Mouse (Mus musculus) layer of hippocampus, postnatal 25 days (tissue): ENCODE results near the gene Tnnt3. TPM values are rescaled to one million over a fixed set of nuclear protein-coding genes. Genes with fewer than 3 reads are reported as not detected.

Source experiments
- DNase-seq, 2 experiments: peaks; one replicate each; pipeline ENCODE4 v3.0.0; 2022; ENCODE audit warnings: mixed read lengths in 2 of 2, low spot score in 1 of 2; ENCODE audit errors: extremely low spot score in 1 of 2
- total RNA-seq, 2 experiments: library from RNA; stranded (reverse); gene quantifications; 2 replicates each; pipeline ENCODE4 v1.2.3; 2021

Tnnt3 gene
- total RNA-seq, 2 experiments from 2014 or later: not detected

DNA sequence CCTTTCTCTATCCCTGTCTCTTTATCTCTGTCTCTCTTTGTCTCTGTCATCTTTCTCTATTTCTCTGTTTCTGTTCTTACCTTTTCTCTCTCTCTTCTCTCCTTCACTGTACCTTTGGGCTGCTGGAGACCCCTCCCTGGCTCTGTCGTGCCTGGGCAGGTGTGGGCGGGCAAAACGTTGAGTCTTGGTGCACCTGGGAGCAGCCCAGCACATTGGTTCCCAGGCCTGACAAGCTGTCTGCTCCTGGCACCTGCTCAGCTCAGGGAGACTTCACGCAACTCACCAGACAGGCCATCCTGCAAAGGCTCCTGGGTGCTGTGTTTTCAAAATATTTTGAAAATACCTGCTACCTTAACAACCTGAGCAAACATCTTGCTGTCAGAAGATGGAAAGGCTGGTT lies 4.6 kb downstream of the Tnnt3 start:
- DNase-seq: no peak

DNA sequence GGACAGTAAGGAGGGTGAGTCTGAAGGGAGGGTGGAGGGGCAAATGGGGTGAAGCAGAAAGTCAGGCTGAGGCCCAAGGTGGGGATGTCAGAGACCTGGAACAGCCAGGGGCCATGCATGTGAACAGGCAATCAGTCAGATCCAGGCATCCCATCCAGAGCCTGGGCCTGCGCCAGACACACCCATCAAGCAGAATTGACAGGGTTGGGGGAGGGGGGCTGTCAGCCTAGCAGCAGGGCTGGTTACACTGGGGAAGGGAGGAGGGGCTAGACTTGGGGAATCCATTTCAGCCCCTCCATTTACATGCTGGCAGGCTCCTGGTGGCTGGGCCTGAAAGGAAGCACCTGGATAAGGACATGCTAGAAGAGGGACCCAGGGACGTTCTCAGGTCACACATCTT lies 7.3 kb downstream of the Tnnt3 start:
- DNase-seq: no peak

DNA sequence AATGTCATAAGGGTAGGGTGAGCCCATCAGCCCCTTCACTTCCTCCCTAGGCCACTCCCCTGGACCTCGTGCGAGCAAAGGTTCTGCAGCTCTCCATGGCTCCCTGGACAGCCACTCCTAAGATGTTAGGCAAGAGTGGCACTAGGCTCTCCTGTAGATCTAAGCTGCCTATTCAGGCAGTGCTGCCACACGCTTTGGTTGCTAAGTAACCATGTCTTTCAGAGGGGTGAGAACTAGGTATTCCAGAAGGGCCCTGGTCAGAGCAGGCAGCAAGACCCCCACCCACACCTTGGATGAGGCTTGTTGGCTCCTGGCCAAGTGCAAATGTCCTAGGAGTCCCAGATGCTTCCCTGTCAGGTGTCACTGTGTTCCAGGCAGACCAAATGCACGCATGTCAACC lies 7.9 kb downstream of the Tnnt3 start:
- no peak for DNase-seq

DNA sequence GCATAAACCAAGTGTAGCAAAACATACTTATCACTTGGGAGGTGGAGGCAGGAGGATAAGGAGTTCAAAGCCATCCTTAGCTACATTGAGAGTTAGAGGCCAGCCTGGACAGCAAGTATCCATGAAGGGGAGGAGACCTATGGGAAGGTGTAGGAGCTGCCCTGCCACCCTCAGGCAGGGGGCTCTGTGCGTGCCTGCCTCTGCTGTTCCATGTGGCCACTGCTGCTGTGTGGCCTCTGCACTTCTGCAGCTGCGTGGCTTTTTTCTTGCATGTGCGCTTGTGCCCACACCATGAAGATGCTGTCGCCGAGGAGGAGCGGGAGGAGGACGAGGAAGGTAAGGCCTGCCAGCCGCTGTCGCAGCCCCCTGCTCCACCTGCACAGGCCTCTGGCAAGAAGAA lies 8.8 kb downstream of the Tnnt3 start:
- no peak for DNase-seq

DNA sequence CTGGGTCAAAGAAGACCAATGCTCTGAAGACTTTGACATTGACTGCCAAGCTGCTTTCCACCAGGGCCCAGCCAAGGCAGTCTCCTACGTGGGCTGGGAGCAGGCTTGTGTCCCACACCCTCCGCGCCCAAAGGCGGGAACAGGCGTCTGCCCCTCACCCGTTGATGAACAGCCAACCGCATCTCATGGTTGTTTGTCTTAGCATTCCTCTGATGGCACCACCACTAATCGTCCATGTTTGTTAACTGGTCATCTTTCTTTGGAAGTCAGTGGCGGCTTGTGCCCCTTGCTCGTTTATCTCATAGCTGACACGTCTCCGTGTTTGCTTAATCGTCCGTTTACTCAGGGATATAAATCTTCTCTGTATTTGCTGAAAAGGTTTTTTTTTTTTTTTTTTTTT lies 10.9 kb downstream of the Tnnt3 start:
- DNase-seq: no peak

DNA sequence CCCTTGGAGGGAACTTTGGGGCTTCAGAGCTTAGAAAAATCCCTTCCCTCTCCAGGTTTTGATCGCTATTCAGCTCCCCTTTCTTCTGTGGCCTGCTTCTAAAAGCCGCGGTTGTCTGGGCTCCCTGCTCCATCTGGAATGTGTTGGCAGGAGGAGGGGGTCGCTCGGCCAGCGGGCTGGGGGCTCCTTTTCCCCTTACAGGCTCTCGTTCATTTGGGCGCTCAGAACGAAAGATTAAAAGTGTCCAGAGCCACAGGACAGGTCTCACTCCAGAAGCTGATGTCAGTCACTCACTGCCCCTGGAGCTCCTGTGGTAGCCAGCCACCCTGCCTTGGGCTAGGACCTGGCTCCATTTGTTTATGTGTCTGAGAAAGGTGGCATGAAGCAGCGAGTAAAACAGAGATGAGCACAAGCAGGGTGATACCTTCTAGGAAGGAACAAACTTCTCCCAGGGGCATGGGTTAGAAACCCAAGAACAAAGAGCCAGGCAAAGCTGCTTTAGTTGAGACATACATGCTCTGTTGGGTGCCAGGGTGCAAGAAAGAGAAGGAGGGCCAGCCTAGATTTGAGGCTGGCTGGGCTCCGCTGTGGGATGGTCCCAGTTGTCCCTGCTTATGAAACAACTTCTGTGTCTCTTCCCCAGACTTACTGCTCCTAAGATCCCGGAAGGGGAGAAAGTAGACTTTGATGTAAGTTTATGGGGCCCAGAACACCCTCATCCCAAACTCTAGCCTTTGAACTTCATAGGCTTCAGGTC lies 11.6 kb downstream of the Tnnt3 start:
- DNase-seq: no peak

DNA sequence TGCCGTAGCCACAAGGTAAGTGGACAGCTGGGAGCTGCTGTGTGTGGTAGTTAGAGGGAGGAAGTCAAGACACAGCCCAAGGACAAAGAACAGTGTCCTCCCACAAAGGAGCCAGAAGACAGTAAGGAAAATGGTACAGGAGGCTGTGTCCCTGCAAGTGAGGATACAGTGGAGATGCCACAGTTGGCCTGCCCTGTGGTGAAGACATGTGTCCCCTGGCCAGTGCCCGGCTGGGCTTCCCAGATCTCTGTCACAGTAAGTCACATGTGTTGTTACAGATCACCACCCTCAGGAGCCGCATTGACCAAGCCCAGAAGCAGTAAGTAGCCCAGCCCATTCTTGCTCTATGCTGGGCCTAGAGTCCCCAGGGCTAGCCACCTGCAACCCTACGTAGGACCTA lies 15.4 kb downstream of the Tnnt3 start:
- DNase-seq: no peak

DNA sequence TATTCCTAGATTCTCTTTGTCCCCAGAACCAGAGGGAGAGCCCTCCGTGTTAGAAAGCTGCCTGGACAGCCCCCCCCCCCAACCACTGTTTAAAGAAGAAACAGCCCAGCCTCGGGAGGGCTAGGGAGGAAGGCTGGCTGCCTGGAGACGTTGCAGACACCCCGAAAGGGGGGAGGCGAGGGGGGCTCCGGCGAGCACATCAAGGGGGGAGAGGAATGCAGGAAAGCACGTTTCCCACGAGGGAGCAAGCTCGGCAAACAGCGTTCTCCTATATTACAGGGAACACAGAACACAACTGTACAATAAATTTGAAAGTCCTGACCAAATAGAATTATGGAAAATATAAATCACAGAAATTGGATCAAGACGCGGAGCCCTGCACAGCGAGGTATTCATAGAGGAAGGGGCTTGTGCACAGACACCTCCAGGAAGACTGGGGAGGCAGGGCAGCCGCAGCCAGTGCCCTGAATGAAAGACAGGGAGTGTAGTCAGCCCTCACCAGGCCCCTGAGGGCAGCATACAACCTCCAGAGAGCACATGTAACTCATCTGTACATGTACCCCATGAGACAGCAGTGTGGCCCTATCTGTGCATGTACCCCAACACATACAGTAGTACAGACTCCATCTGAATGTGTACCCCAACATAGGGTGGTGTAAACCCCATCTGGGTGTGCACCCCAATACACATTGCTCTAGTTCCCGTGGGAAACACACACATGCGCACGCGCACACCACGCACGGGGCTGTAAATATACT lies 17.8 kb downstream of the Tnnt3 start:
- DNase-seq: no peak

DNA sequence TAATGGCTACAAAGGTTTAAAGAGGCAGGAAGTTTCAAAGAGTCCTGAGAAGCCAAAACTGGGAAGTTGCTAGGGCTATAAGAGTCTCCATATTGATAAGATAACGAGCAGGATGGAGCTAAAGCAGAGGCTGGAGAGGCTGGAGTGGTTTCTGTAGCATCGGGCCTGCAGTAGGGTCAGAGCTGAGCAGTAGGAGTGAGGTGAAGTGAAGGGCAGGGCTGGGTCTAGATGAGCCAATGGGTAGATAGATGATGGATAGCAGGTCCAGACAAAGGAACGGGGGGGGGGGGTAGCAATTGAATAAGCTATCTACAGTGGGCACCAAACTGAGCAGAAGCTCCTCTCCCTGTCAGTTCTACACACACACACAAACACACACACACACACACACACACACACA lies 18.9 kb downstream of the Tnnt3 start:
- no peak for DNase-seq

DNA sequence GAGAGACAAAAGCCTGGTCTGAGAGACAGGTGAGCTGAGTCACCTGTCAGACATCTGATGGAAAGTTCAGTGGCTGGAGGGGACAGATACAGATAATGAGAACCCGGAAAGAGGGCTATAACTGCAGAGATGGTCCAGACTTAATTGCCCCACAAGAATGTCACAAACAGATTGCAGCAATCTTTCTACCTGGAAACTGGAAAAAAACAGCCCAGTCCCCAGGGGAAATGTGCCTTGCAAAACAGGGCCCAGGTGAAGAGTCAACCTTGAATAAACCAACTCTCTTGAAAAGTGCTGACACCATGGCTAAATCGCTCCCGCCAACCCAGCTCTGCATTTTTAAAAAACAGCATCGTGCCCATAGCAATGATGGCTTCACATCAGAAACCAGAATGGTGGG lies 21.7 kb downstream of the Tnnt3 start:
- no peak for DNase-seq

DNA sequence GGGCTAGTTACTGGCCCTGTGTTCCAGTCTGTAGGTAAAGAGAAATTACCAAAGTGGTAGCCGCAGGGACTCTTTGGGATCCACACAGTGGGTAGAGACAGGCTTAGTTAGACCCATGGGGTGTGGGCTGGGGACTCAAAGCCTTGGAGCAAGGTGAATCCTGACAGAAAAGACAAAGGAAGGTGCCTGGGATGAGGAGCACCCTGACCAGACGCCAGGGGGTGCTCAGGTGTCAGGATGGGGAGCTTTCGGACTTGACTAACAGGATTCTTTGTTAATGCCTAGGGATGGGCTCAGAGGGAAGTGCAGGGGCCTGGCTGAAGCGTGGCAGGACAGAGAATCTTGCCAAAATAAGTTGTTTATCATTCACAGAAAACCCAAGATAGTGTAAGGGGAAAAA lies 23.7 kb downstream of the Tnnt3 start:
- peak in 1 of 2 experiments; percentile 16 for DNase-seq

DNA sequence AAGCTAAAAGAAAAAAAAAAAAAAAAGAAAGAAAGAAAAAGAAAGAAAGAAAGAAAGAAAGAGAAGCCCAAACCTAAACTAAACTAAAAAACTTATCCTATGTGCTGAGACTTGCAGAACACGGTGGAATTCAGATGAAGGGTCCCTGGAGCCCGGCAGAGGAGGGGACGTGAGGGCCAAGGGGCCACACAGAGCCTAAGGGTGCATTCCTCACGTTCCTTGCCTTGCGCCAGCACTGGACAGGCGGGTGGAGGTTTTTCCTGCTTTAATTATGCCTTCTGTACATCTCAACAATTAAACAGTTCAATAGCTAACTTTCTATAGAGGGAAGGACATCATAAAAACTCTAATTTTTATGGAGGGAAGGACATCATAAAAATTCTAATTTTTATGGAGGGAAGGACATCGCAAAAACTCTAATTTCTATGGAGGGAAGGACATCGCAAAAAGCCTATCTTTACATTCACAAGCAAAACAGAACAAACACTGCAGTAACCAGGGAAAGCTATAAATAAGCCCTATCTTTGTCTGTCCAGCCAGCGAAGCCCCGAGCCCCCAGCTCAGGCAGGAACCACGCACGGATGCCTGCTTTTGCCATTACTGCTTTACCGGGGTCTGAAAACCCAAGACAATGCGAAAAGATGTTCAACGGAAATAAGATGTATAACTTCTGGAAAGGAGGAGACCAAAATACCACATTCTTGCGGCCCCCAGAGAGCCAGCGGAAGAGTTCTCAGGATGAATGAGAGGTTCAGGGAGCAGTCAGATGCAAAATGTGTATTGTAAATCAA lies 24.8 kb downstream of the Tnnt3 start:
- no peak for DNase-seq

DNA sequence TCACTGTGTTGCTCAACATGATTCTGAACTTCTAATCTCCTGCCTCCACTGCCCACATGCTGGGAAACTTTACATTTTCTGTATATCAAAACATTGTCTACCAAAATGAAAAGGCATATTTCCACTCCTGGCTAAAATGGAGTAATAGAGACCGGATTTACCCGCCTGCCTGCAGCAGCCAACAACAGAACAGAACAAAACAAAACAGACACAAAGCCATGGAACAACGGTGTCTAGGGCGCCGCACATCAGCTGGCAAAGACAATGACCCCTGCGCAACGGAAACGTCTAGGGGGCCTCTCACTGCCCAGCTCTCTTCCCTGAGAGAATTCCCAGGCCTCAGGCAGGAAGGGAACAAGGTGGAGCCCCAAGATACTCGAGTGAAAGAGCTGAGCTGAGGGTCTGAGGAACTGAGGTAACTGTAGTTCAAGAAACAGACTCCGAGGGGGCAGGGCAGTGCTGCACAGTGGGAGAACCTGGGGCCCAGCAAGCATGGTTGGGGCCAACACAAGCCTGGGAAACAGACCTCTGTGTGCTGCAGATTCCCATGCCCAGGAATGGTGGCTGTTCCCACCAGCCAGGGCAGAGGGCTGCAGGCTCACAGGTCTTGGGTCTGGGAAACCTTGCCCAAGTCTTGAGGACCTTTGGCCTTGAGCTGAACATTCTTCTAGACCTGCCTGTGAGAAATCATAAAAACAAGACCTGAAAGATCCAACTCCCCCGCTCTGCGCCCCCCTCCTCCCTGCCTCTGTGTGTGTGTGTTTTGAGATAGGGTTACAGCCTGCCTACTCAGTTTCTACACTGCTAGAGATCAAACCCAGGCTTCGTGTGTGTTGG lies 26.9 kb downstream of the Tnnt3 start:
- DNase-seq: no peak

DNA sequence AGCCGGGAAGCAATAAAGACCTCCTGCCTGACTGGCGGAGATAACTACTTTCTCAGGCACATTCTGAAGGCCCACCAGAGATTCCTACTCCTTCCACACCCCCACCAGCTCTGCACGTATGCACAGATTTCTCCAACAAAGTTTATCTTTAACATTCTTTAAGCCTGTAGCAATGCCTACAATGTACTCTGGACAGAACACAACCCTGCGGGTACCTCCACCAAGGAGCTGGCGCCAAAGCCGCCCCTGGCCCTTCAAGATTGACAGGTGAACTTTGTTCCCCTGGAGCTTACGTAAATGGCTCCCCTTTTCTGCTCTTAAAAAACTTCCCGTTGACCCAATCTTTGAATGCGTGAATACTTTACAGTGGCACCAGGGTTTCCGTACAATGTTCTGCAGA lies 30.7 kb downstream of the Tnnt3 start:
- DNase-seq: no peak

DNA sequence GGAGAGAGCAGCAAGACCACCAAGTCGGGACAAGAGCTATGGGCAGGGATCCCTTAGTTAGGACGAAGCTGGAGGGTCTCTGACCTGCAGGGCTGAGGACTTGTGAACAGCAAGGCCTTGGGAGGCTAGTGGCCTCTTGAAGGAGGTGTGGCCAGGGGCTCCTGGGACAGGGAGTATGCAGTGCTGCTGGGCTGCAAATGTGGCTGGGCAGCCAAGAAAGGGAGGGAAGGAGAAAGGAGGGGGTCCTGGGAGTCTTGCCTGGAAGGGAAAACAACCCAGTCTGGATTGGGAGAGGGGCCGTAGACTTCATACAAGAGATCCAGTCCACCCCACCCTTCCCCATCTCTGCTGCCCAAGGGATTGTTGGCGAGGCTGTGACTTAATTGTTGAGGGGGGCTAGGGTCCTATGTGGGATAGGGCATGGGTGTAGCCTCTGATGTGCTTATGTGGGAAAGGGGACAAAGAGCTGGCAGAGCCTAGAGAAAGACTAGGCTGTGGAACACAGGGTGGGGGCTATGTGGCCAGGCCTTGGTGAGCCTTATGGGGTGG lies 33.4 kb downstream of the Tnnt3 start:
- no peak for DNase-seq

DNA sequence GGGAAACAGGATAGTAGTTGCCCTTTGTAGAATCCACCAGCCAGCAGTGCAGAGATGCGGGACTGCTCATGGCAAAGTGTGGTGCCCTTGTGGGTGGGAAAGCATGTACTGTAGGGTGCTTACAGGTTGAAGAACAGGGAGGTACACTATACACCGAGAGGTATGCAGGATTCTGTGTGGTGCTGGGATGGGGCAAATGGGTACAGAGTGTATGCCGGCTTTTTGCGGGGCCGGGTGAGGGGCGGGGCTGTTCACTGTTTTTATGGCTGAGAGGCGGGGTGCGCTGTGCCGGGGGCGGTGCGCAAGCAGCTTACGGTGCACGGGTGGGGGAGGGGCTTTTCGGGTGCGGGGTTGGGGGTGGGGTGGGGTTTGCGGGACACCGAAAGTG lies 34.0 kb downstream of the Tnnt3 start, which contains the start of gene Mrpl23:
TSS of gene Mrpl23 (plus strand) at position 16 of the 388 bp plus-strand sequence.
- no peak for DNase-seq

DNA sequence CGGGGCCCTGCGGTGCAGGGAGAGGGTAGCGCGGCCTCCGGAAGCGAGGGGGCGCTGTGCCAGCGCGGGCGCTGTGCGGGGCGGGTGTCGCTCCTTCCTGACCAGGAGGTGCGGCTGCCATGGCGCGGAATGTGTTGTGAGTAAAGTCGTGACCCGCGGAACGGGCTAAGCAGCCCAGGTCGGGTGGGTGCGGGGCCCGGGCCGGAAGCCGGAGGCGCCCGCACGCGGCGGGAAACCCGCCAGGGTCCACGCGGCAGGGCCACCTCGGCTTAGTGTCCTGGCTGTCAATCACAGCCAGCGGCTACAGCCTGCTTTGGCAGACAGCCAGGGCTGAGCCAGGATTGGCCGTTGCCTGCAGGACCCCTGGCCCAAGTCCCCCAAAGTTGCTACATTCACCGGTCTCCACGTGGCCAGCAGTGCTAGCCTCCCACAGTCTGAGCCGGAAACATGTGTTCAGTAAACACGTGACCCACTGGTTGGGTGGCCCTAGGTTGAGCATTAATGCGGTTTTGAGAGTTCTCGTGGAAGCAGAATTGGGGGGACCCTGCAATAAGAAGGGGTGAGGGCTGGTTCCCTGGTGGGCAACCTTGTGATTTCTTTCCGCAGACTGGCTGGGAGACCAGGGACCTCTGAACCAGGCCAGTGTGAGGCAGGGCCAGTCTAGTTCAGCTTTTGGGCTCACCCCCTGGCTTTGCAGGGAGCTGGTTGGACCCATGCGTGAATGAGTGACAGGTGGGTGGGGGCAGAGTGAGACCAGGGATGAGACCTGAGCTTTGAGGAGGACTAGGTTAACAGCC lies 34.6 kb downstream of the Tnnt3 start:
- DNase-seq: peak; percentile 85 to 92

DNA sequence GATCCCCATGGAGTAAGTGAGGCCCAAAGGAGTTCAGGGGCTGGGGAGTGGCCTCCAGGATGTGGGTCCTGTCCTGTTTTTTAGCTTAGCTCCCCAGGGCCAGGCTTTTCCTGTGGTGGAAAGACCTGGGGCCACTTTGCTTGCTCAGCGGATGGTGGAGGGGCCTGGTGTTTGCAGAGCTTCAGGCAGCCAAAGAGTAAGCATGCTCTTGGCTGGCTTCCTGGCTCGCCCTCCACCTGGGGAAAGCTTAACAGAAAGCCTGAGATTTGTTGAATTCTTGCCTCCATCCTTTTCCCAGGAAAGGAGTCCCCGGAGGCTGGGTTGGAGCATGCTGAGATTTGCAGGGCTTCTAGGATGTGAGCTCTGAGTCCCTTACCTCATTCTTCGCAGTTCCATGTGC lies 36.5 kb downstream of the Tnnt3 start:
- DNase-seq: no peak

DNA sequence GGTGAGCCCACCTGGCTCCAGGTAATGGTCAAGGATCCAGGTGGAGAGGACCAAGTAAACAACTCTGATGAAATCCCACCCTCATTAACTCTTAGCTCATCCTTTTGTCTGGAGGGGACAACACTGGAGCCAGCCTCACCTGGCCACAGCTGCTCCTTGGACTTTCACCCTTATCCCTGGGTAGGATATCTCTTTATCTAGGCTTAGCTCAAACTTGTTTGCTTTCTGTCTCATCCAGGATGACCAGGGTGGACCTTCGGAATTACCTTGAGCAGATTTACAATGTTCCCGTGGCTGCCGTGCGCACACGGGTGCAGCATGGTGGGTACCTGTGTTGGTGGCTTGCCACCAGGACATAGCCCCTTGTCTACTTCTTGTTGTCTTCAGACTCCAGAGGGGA lies 37.2 kb downstream of the Tnnt3 start:
- no peak for DNase-seq
